Comparison of ENCODE assay signal across 17 mouse cellular contexts in genomic region chr5:123631210-123631609, GRCm38 (mm10). TPM values are rescaled to one million over a fixed set of nuclear protein-coding genes. Genes with fewer than 3 reads are reported as not detected.
DNase-seq lines count a peak whose midpoint lies in the region; TF ChIP-seq lines count a peak whose summit lies in the region.
"Had no signal": no experiment of that assay in that cellular context is flagged by ENCODE, and none has a peak within 500 bp of the region (broad histone marks: within the 10 kb centered on the region; RNA-seq: fewer than 3 reads in every experiment).

No protein-coding gene starts in this region.

- H3K4me3 ChIP-seq in MEL (ENCODE audit: control insufficient read depth in 1 of 2, insufficient read depth in 1 of 2, low read depth in 2 of 2, low read length in 2 of 2) = no peak overlapping the region

- peak; percentile 31 for DNase-seq in MEL (ENCODE audit: low read depth, low spot score)
- no peak for DNase-seq in testis, postnatal 10 days (ENCODE audit: low spot score)
- DNase-seq: adrenal gland, adult 2 months; adrenal gland, adult 8-10 months; adrenal gland, postnatal 10 days; adrenal gland, postnatal 14 days; adrenal gland, postnatal 25 days; adrenal gland, postnatal 36 days; B cell, adult 2 months; cerebellum, adult 11 months; cerebellum, adult 11-12 months; cerebellum, adult 18-20 months; cerebellum, adult 2 months; cerebellum, adult 8-10 months had no signal

- peaks cover 0 to 4% of the 10 kb centered on the region in 2 experiments; a peak in 1 of 4 replicates for H3K4me1 ChIP-seq in MEL (ENCODE audit: control insufficient read depth in 1 of 2, insufficient read depth in 2 of 2, low read length in 2 of 2)

- peak in 1 of 2 experiments; percentile 55; a peak in 1 of 4 replicates for TF ChIP-seq EP300 in MEL (IDR thresholded peaks at IDR 0.05; ENCODE audit: low read depth in 1 of 2, low read length in 2 of 2)

- TF ChIP-seq POLR2A in MEL (IDR thresholded peaks at IDR 0.05; ENCODE audit: control insufficient read depth in 1 of 2, insufficient read depth in 1 of 2, low read depth in 1 of 2, low read length in 2 of 2, poor library complexity in 1 of 2) = no peak

- H3K9me3 ChIP-seq in MEL (replicated peaks; ENCODE audit: insufficient read depth, low read length) = no peaks in the 10 kb centered on the region
- H3K9me3 ChIP-seq: G1E had no signal

- H3K27me3 ChIP-seq in MEL (ENCODE audit: control insufficient read depth in 1 of 2, insufficient read depth in 2 of 2, low read length in 2 of 2) = no peaks in the 10 kb centered on the region
- H3K27me3 ChIP-seq: CH12.LX, Patski had no signal

- peak overlapping the region; percentile 33; the same call in 1 of the 2 replicates for H3K27ac ChIP-seq in MEL (ENCODE audit: control insufficient read depth, low read depth, low read length)

- no peak for TF ChIP-seq CTCF in MEL (IDR thresholded peaks at IDR 0.05 in 2 of 3, conservative IDR thresholded peaks at IDR 0.05 in 1 of 3; ENCODE audit: control insufficient read depth in 1 of 3, insufficient read depth in 1 of 3, low read depth in 2 of 3, low read length in 3 of 3, poor library complexity in 1 of 3, severe bottlenecking in 1 of 3)

- no peak for TF ChIP-seq RAD21 in MEL (IDR thresholded peaks at IDR 0.05; ENCODE audit: low read depth, low read length)

- peaks cover 0 to 10% of the 10 kb centered on the region in 2 experiments; a peak in 3 of 4 replicates for H3K36me3 ChIP-seq in MEL (ENCODE audit: control insufficient read depth in 1 of 2, insufficient read depth in 2 of 2, low read length in 2 of 2)

- H3K9ac ChIP-seq in MEL (ENCODE audit: control insufficient read depth, low read depth, low read length, poor library complexity, severe bottlenecking) = no peak overlapping the region

- H3K79me2 ChIP-seq in MEL (ENCODE audit: control insufficient read depth, insufficient read depth, low read length, poor library complexity) = no peaks in the 10 kb centered on the region

TF ChIP-seq in MEL, 35 proteins besides CTCF, POLR2A, EP300 and RAD21:
- no peak for TF ChIP-seq TBP (IDR thresholded peaks at IDR 0.05; ENCODE audit: low read depth, low read length)
- no peak for TF ChIP-seq NRF1 (IDR thresholded peaks at IDR 0.05; ENCODE audit: insufficient read depth, low read depth, low read length, poor library complexity, severe bottlenecking)
- TF ChIP-seq MYB (IDR thresholded peaks at IDR 0.05; ENCODE audit: low read depth, low read length) = no peak
- no peak for TF ChIP-seq ZKSCAN1 (IDR thresholded peaks at IDR 0.05; ENCODE audit: low read depth, low read length)
- no peak for TF ChIP-seq ZMIZ1 (IDR thresholded peaks at IDR 0.05; ENCODE audit: low read depth, low read length)
- no peak for TF ChIP-seq POLR2AphosphoS5 (IDR thresholded peaks at IDR 0.05; ENCODE audit: borderline replicate concordance, low read depth, low read length)
- TF ChIP-seq MYC (IDR thresholded peaks at IDR 0.05; ENCODE audit: low read depth, low read length) = 0 out of 2 replicates have a peak, but pooled peaks have one; percentile 23
- peak; percentile 52; the same call in 1 of the 2 replicates for TF ChIP-seq MXI1 (IDR thresholded peaks at IDR 0.05; ENCODE audit: low read depth, low read length)
- no peak for TF ChIP-seq JUND (IDR thresholded peaks at IDR 0.05; ENCODE audit: low read depth, low read length)
- no peak for TF ChIP-seq HCFC1 (IDR thresholded peaks at IDR 0.05; ENCODE audit: low read depth, low read length)
- TF ChIP-seq SMC3 (IDR thresholded peaks at IDR 0.05; ENCODE audit: low read depth, low read length) = no peak
- TF ChIP-seq UBTF (IDR thresholded peaks at IDR 0.05; ENCODE audit: borderline replicate concordance, insufficient read depth, low read depth, low read length) = no peak
- TF ChIP-seq MAZ (IDR thresholded peaks at IDR 0.05; ENCODE audit: low read depth, low read length) = no peak
- TF ChIP-seq ELF1 (IDR thresholded peaks at IDR 0.05; ENCODE audit: low read depth, low read length) = no peak
- peak; percentile 42; the same call in 1 of the 2 replicates for TF ChIP-seq ETS1 (IDR thresholded peaks at IDR 0.05; ENCODE audit: low read depth, low read length)
- TF ChIP-seq USF1 (IDR thresholded peaks at IDR 0.05; ENCODE audit: low read depth, low read length) = no peak
- no peak for TF ChIP-seq TAL1 (IDR thresholded peaks at IDR 0.05; ENCODE audit: low read length)
- TF ChIP-seq ZNF384 (IDR thresholded peaks at IDR 0.05; ENCODE audit: low read depth, low read length) = no peak
- peak; percentile 42; the same call in 1 of the 2 replicates for TF ChIP-seq GATA1 (IDR thresholded peaks at IDR 0.05; ENCODE audit: low read depth, low read length)
- no peak for TF ChIP-seq KAT2A (conservative IDR thresholded peaks at IDR 0.05; ENCODE audit: low read depth, low read length)
- TF ChIP-seq CHD2 (IDR thresholded peaks at IDR 0.05; ENCODE audit: low read length) = no peak
- no peak for TF ChIP-seq CHD1 (IDR thresholded peaks at IDR 0.05; ENCODE audit: low read depth, low read length)
- no peak for TF ChIP-seq GABPA (IDR thresholded peaks at IDR 0.05; ENCODE audit: low read depth, low read length)
- no peak for TF ChIP-seq E2F4 (IDR thresholded peaks at IDR 0.05; ENCODE audit: borderline replicate concordance, low read depth, low read length)
- no peak for TF ChIP-seq NELFE (IDR thresholded peaks at IDR 0.05; ENCODE audit: low read depth, low read length)
- no peak for TF ChIP-seq USF2 (IDR thresholded peaks at IDR 0.05; ENCODE audit: borderline replicate concordance in 1 of 2, insufficient read depth in 1 of 2, low read depth in 1 of 2, low read length in 2 of 2)
- no peak for TF ChIP-seq MAFK (IDR thresholded peaks at IDR 0.05; ENCODE audit: borderline replicate concordance, low read depth, low read length)
- TF ChIP-seq MEF2A (IDR thresholded peaks at IDR 0.05; ENCODE audit: extremely low read depth, insufficient replicate concordance, low read depth, low read length, poor library complexity, severe bottlenecking) = no peak
- 0 out of 2 replicates have a peak, but pooled peaks have one; percentile 39 for TF ChIP-seq TCF12 (IDR thresholded peaks at IDR 0.05; ENCODE audit: low read depth, low read length)
- TF ChIP-seq BHLHE40 (IDR thresholded peaks at IDR 0.05; ENCODE audit: borderline replicate concordance, low read depth, low read length) = peak; percentile 92
- TF ChIP-seq RCOR1 (IDR thresholded peaks at IDR 0.05; ENCODE audit: low read depth, low read length) = no peak
- no peak for TF ChIP-seq ZC3H11A (IDR thresholded peaks at IDR 0.05; ENCODE audit: low read depth, low read length)
- no peak for TF ChIP-seq MAX (IDR thresholded peaks at IDR 0.05; ENCODE audit: low read length)
- peak; percentile 75 for TF ChIP-seq SIN3A (IDR thresholded peaks at IDR 0.05; ENCODE audit: low read length)
- TF ChIP-seq POLR2AphosphoS2 (IDR thresholded peaks at IDR 0.05; ENCODE audit: low read length) = no peak

RNA-seq across cellular contexts. Expression of gene Clip1, which starts 53.2 kb away (rescaled TPM):
- total RNA-seq in MEL (2012; rRNA removed) = 13.3 and 16.2 TPM in 2 replicates
- polyA plus RNA-seq in MEL (2012; ENCODE audit: insufficient read depth in 1 of 2, insufficient read length in 2 of 2, low read depth in 1 of 2, low replicate concordance in 2 of 2, missing spikeins in 1 of 2) = 10 to 100 TPM in 1 of 2 experiments, not detected in 1; 23.0 TPM

RNA-seq across cellular contexts. Expression of gene Vps33a, which starts 58.4 kb away (rescaled TPM):
- total RNA-seq in MEL (2012; rRNA removed) = 20.9 and 21.4 TPM in 2 replicates
- polyA plus RNA-seq in MEL (2012; ENCODE audit: insufficient read depth in 1 of 2, insufficient read length in 2 of 2, low read depth in 1 of 2, low replicate concordance in 2 of 2, missing spikeins in 1 of 2) = 10 to 100 TPM in 1 of 2 experiments, not detected in 1; 23.9 TPM
